Comparison of ENCODE assay signal across 20 mouse cellular contexts in the genomic region with DNA sequence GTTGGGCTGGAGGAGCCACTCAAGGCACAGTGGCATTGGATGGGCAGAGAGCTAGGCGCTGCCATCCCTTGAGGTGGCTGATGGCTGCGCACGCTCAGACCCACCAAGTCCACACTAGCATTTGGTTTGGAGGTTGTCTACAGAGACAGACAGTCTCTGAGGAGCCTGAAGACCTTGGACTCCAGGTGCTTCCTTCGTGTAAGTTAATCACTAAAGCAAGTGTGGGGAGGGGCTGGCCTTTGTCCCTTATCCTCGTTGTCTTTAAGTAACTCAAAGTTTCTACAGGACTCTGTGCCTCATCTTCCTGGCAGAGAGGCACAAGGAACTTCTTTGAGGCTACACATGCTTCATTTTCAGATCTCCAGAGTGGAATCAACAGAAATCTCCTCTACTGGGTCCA. TPM values are rescaled to one million over a fixed set of nuclear protein-coding genes. Genes with fewer than 3 reads are reported as not detected.
DNase-seq lines count a peak whose midpoint lies in the region; ATAC-seq lines count a peak whose summit lies in the region.
"Had no signal": no experiment of that assay in that cellular context is flagged by ENCODE, and none has a peak within 500 bp of the region (broad histone marks: within the 10 kb centered on the region; RNA-seq: fewer than 3 reads in every experiment).

No protein-coding gene starts in this region.

- H3K4me3 ChIP-seq in heart, embryonic 11.5 days (ENCODE audit: low read depth, low read length), result no peak overlapping the region
- no peak overlapping the region for H3K4me3 ChIP-seq in intestine, embryonic 16.5 days (ENCODE audit: low read length)
- H3K4me3 ChIP-seq in midbrain, embryonic 13.5 days (replicated peaks), result no peak overlapping the region
- H3K4me3 ChIP-seq: embryonic facial prominence, embryonic 13.5 days; embryonic facial prominence, embryonic 15.5 days; erythroblast, embryonic 14.5 days had no signal

- WGBS in heart, embryonic 11.5 days (ENCODE audit: insufficient replicate concordance), result 76% methylated on average over 5 of the region's 5 CpGs
- 71% methylated on average over 5 of the region's 5 CpGs for WGBS in intestine, embryonic 16.5 days
- WGBS in midbrain, embryonic 13.5 days, result 88% methylated on average over 5 of the region's 5 CpGs

- no peaks in the 10 kb centered on the region for H3K27me3 ChIP-seq in heart, embryonic 11.5 days (ENCODE audit: control insufficient read depth, insufficient read depth, low read length)
- no peaks in the 10 kb centered on the region for H3K27me3 ChIP-seq in intestine, embryonic 16.5 days (replicated peaks; ENCODE audit: control insufficient read depth, insufficient read depth, low read length)
- no peaks in the 10 kb centered on the region for H3K27me3 ChIP-seq in midbrain, embryonic 13.5 days
- H3K27me3 ChIP-seq: embryonic facial prominence, embryonic 13.5 days; embryonic facial prominence, embryonic 15.5 days had no signal

- H3K27ac ChIP-seq in heart, embryonic 11.5 days (ENCODE audit: low read depth, low read length), result no peak overlapping the region
- H3K27ac ChIP-seq in intestine, embryonic 16.5 days (ENCODE audit: low read length), result no peak overlapping the region
- no peak overlapping the region for H3K27ac ChIP-seq in midbrain, embryonic 13.5 days
- H3K27ac ChIP-seq: embryonic facial prominence, embryonic 13.5 days; embryonic facial prominence, embryonic 15.5 days had no signal

- H3K4me2 ChIP-seq in heart, embryonic 11.5 days, result no peak overlapping the region
- H3K4me2 ChIP-seq in intestine, embryonic 16.5 days (ENCODE audit: low read depth, low read length), result no peak overlapping the region
- no peak overlapping the region for H3K4me2 ChIP-seq in midbrain, embryonic 13.5 days (replicated peaks)
- H3K4me2 ChIP-seq: embryonic facial prominence, embryonic 13.5 days; embryonic facial prominence, embryonic 15.5 days had no signal

- no peak for ATAC-seq in heart, embryonic 11.5 days (replicated peaks; ENCODE audit: insufficient number of reproducible peaks, low FRiP score, low TSS enrichment)
- ATAC-seq in intestine, embryonic 16.5 days, result peak; percentile 56; the same call in 1 of the 2 replicates
- ATAC-seq in midbrain, embryonic 13.5 days, result no peak
- ATAC-seq: forebrain, embryonic 14.5 days; forebrain, embryonic 16.5 days had no signal

- no peaks in the 10 kb centered on the region for H3K36me3 ChIP-seq in heart, embryonic 11.5 days (ENCODE audit: control insufficient read depth, insufficient read depth, low read length)
- no peaks in the 10 kb centered on the region for H3K36me3 ChIP-seq in intestine, embryonic 16.5 days (ENCODE audit: control insufficient read depth, insufficient read depth, low read length)
- no peaks in the 10 kb centered on the region for H3K36me3 ChIP-seq in midbrain, embryonic 13.5 days
- H3K36me3 ChIP-seq: embryonic facial prominence, embryonic 13.5 days; embryonic facial prominence, embryonic 15.5 days had no signal

- no peaks in the 10 kb centered on the region for H3K4me1 ChIP-seq in heart, embryonic 11.5 days (ENCODE audit: control insufficient read depth, insufficient read depth, low read length)
- no peaks in the 10 kb centered on the region for H3K4me1 ChIP-seq in intestine, embryonic 16.5 days (ENCODE audit: control insufficient read depth, insufficient read depth, low read length)
- no peaks in the 10 kb centered on the region for H3K4me1 ChIP-seq in midbrain, embryonic 13.5 days (replicated peaks)
- H3K4me1 ChIP-seq: embryonic facial prominence, embryonic 13.5 days; embryonic facial prominence, embryonic 15.5 days had no signal

- no peaks in the 10 kb centered on the region for H3K9me3 ChIP-seq in heart, embryonic 11.5 days (replicated peaks; ENCODE audit: control insufficient read depth, low read length)
- no peaks in the 10 kb centered on the region for H3K9me3 ChIP-seq in intestine, embryonic 16.5 days (ENCODE audit: control insufficient read depth, low read length)
- H3K9me3 ChIP-seq in midbrain, embryonic 13.5 days, result no peaks in the 10 kb centered on the region
- H3K9me3 ChIP-seq: embryonic facial prominence, embryonic 13.5 days; embryonic facial prominence, embryonic 15.5 days had no signal

- H3K9ac ChIP-seq in heart, embryonic 11.5 days (ENCODE audit: low read depth, low read length), result no peak overlapping the region
- no peak overlapping the region for H3K9ac ChIP-seq in intestine, embryonic 16.5 days (ENCODE audit: low read depth, low read length)
- no peak overlapping the region for H3K9ac ChIP-seq in midbrain, embryonic 13.5 days (replicated peaks)
- H3K9ac ChIP-seq: embryonic facial prominence, embryonic 13.5 days; embryonic facial prominence, embryonic 15.5 days had no signal

- DNase-seq in heart, adult 11 months, result peak; percentile 61
- DNase-seq in yolk sac, embryonic 10.5 days (ENCODE audit: low spot score), result peak; percentile 29
- DNase-seq: adrenal gland, adult 2 months; adrenal gland, postnatal 10 days; adrenal gland, postnatal 25 days; cerebellum, adult 11 months; cerebellum, adult 18-20 months; cerebellum, adult 8-10 months; cerebellum, adult 9-11 months; cerebellum, postnatal 14 days; cerebellum, postnatal 36 days; embryo, embryonic 11 days had no signal

RNA-seq across cellular contexts. Expression of a gene that starts 15.9 kb away (rescaled TPM):
- polyA plus RNA-seq in heart, embryonic 11.5 days (2014; fragmentation: Nextera tagmentation; extraction: Ambion mirVana), result 37.5 and 44.4 TPM in 2 replicates
- 32.8 and 35.9 TPM in 2 replicates for polyA plus RNA-seq in intestine, embryonic 16.5 days (2015; fragmentation: Nextera tagmentation; extraction: Ambion mirVana)
- polyA plus RNA-seq in midbrain, embryonic 13.5 days (2015; fragmentation: Nextera tagmentation; extraction: Ambion mirVana), result 35.9 and 45.9 TPM in 2 replicates

RNA-seq across cellular contexts. Expression of a gene that starts 29.9 kb away (rescaled TPM):
- 1.9 and 3.2 TPM in 2 replicates for polyA plus RNA-seq in heart, embryonic 11.5 days (2014; fragmentation: Nextera tagmentation; extraction: Ambion mirVana)
- 0.99 and 1.6 TPM in 2 replicates for polyA plus RNA-seq in intestine, embryonic 16.5 days (2015; fragmentation: Nextera tagmentation; extraction: Ambion mirVana)
- polyA plus RNA-seq in midbrain, embryonic 13.5 days (2015; fragmentation: Nextera tagmentation; extraction: Ambion mirVana), result 2.5 and 3.5 TPM in 2 replicates
- polyA plus RNA-seq: erythroblast, embryonic 14.5 days had no signal
